28 mouse cellular contexts compared by ENCODE assay signal in the genomic region with DNA sequence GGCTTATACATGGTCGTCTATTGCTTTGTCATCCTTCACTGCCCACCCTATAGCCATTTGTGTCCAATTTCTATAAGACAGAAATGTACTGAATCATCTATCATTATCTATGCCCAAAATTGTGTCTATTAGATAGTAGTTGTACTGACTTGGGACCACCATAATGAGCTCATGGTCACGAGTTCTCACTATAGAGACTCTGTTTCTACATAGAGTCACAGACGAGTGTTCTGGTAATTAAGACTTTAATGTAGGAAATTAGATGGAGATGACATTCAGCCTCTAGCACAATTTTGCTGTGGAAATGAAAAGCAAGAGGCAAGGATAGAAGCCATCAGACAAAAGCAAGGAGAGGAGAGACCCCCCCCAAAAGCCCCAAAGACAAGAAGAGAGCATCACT. TPM values are rescaled to one million over a fixed set of nuclear protein-coding genes. Genes with fewer than 3 reads are reported as not detected.
A peak's percentile ranks its signal among the peaks of the same experiment; 100 is the strongest.
DNase-seq lines count a peak whose midpoint lies in the region; ATAC-seq lines count a peak whose summit lies in the region.
"Had no signal": no experiment of that assay in that cellular context is flagged by ENCODE, and none has a peak within 500 bp of the region (broad histone marks: within the 10 kb centered on the region; RNA-seq: fewer than 3 reads in every experiment).

No protein-coding gene starts in this region.

- 74% methylated on average over 3 of the region's 3 CpGs for WGBS in heart, embryonic 10.5 days
- WGBS in midbrain, embryonic 14.5 days, result 48% methylated on average over 3 of the region's 3 CpGs
- WGBS in midbrain, embryonic 11.5 days, result 72% methylated on average over 3 of the region's 3 CpGs
- WGBS in midbrain, embryonic 16.5 days, result 64% methylated on average over 3 of the region's 3 CpGs

- no peak overlapping the region for H3K27ac ChIP-seq in heart, embryonic 10.5 days
- peak overlapping the region; percentile 14 for H3K27ac ChIP-seq in midbrain, embryonic 14.5 days (replicated peaks; ENCODE audit: low read depth, low read length)
- H3K27ac ChIP-seq in midbrain, embryonic 11.5 days (ENCODE audit: low read depth, low read length), result no peak overlapping the region
- H3K27ac ChIP-seq in midbrain, embryonic 16.5 days (ENCODE audit: low read length), result peak overlapping the region; percentile 19
- H3K27ac ChIP-seq: embryonic facial prominence, embryonic 12.5 days; forebrain, embryonic 10.5 days; layer of hippocampus, adult 2 months; left cerebral cortex, adult 2 months; lung, embryonic 15.5 days; stomach, postnatal 0 days had no signal

- no peaks in the 10 kb centered on the region for H3K4me1 ChIP-seq in heart, embryonic 10.5 days
- no peaks in the 10 kb centered on the region; the same call in 1 of the 2 replicates for H3K4me1 ChIP-seq in midbrain, embryonic 14.5 days (ENCODE audit: control insufficient read depth, insufficient read depth, low read length)
- no peaks in the 10 kb centered on the region for H3K4me1 ChIP-seq in midbrain, embryonic 11.5 days (ENCODE audit: control insufficient read depth, insufficient read depth, low read length)
- H3K4me1 ChIP-seq in midbrain, embryonic 16.5 days (ENCODE audit: control insufficient read depth, insufficient read depth, low read length), result no peaks in the 10 kb centered on the region; the same call in 1 of the 2 replicates
- H3K4me1 ChIP-seq: embryonic facial prominence, embryonic 12.5 days; lung, embryonic 15.5 days; megakaryocyte, embryonic 14.5 days had no signal

- H3K9me3 ChIP-seq in heart, embryonic 10.5 days, result no peaks in the 10 kb centered on the region
- H3K9me3 ChIP-seq in midbrain, embryonic 14.5 days (ENCODE audit: control insufficient read depth, low read length), result no peaks in the 10 kb centered on the region
- no peaks in the 10 kb centered on the region for H3K9me3 ChIP-seq in midbrain, embryonic 11.5 days (ENCODE audit: control insufficient read depth, low read length)
- H3K9me3 ChIP-seq in midbrain, embryonic 16.5 days (replicated peaks; ENCODE audit: control insufficient read depth, low read length, poor library complexity, severe bottlenecking), result no peaks in the 10 kb centered on the region
- H3K9me3 ChIP-seq: embryonic facial prominence, embryonic 12.5 days; forebrain, embryonic 10.5 days; limb, embryonic 12.5 days; lung, embryonic 15.5 days; megakaryocyte, embryonic 14.5 days had no signal

- H3K36me3 ChIP-seq in heart, embryonic 10.5 days, result no peaks in the 10 kb centered on the region
- no peaks in the 10 kb centered on the region for H3K36me3 ChIP-seq in midbrain, embryonic 14.5 days (ENCODE audit: control insufficient read depth, insufficient read depth, low read length)
- no peaks in the 10 kb centered on the region for H3K36me3 ChIP-seq in midbrain, embryonic 11.5 days (ENCODE audit: control insufficient read depth, insufficient read depth, low read length)
- H3K36me3 ChIP-seq in midbrain, embryonic 16.5 days (ENCODE audit: control insufficient read depth, insufficient read depth, low read length), result no peaks in the 10 kb centered on the region
- H3K36me3 ChIP-seq: embryonic facial prominence, embryonic 12.5 days; forebrain, embryonic 10.5 days; limb, embryonic 12.5 days; lung, embryonic 15.5 days had no signal

- H3K4me2 ChIP-seq in midbrain, embryonic 14.5 days (ENCODE audit: low read length), result no peak overlapping the region
- no peak overlapping the region for H3K4me2 ChIP-seq in midbrain, embryonic 11.5 days
- no peak overlapping the region for H3K4me2 ChIP-seq in midbrain, embryonic 16.5 days (ENCODE audit: low read length)
- H3K4me2 ChIP-seq: embryonic facial prominence, embryonic 12.5 days; heart, embryonic 11.5 days; limb, embryonic 12.5 days; liver, embryonic 11.5 days; lung, embryonic 15.5 days had no signal

- DNase-seq in heart, embryonic 10.5 days (ENCODE audit: low spot score), result peak; percentile 9
- no peak for DNase-seq in heart, adult 18-20 months
- no peak for DNase-seq in midbrain, embryonic 14.5 days
- DNase-seq in midbrain, embryonic 11.5 days (ENCODE audit: low spot score, missing footprints), result no peak
- DNase-seq in Muller cell, postnatal 12 days (ENCODE audit: inconsistent ontology term), result no peak
- no peak for DNase-seq in lung, postnatal 14 days
- DNase-seq: adrenal gland, postnatal 14 days; cerebellum, adult 11 months; cerebellum, adult 9-10 months; cerebellum, postnatal 36 days; heart, postnatal 36 days; kidney, adult 2 months; kidney, postnatal 36 days; lung, postnatal 4 days; right cerebral cortex, postnatal 4 days; thymus, adult 2 months; thymus, postnatal 36 days had no signal

- no peaks in the 10 kb centered on the region for H3K27me3 ChIP-seq in heart, embryonic 10.5 days (ENCODE audit: insufficient read depth, poor library complexity, severe bottlenecking)
- no peaks in the 10 kb centered on the region for H3K27me3 ChIP-seq in midbrain, embryonic 14.5 days (ENCODE audit: control insufficient read depth, insufficient read depth, low read length)
- H3K27me3 ChIP-seq in midbrain, embryonic 11.5 days (ENCODE audit: control insufficient read depth, insufficient read depth, low read length), result no peaks in the 10 kb centered on the region
- no peaks in the 10 kb centered on the region for H3K27me3 ChIP-seq in midbrain, embryonic 16.5 days (ENCODE audit: control insufficient read depth, insufficient read depth, low read depth, low read length)
- H3K27me3 ChIP-seq: embryonic facial prominence, embryonic 12.5 days; limb, embryonic 12.5 days; lung, embryonic 15.5 days; megakaryocyte, embryonic 14.5 days had no signal

- no peak overlapping the region for H3K9ac ChIP-seq in midbrain, embryonic 14.5 days (replicated peaks; ENCODE audit: low read length)
- H3K9ac ChIP-seq in midbrain, embryonic 11.5 days (ENCODE audit: low read length), result no peak overlapping the region
- no peak overlapping the region for H3K9ac ChIP-seq in midbrain, embryonic 16.5 days (ENCODE audit: low read depth, low read length)
- H3K9ac ChIP-seq: embryonic facial prominence, embryonic 12.5 days; limb, embryonic 12.5 days; lung, embryonic 15.5 days had no signal

- no peak overlapping the region for H3K4me3 ChIP-seq in heart, embryonic 10.5 days
- H3K4me3 ChIP-seq in midbrain, embryonic 14.5 days (replicated peaks; ENCODE audit: low read depth, low read length), result no peak overlapping the region
- no peak overlapping the region for H3K4me3 ChIP-seq in midbrain, embryonic 11.5 days (ENCODE audit: low read depth, low read length)
- H3K4me3 ChIP-seq in midbrain, embryonic 16.5 days (ENCODE audit: low read depth, low read length), result no peak overlapping the region
- H3K4me3 ChIP-seq: embryonic facial prominence, embryonic 12.5 days; forebrain, embryonic 10.5 days; layer of hippocampus, adult 2 months; left cerebral cortex, adult 2 months; limb, embryonic 12.5 days; lung, embryonic 15.5 days; megakaryocyte, embryonic 14.5 days had no signal

- peak; percentile 41; the same call in 1 of the 2 replicates for ATAC-seq in midbrain, embryonic 14.5 days (ENCODE audit: low FRiP score, low TSS enrichment)
- ATAC-seq in midbrain, embryonic 11.5 days (ENCODE audit: low FRiP score), result no peak
- ATAC-seq in midbrain, embryonic 16.5 days, result peak; percentile 29; the same call in 1 of the 2 replicates

RNA-seq across cellular contexts. Expression of gene Enpp1, which starts 52.7 kb away (rescaled TPM):
- 4.2 and 4.9 TPM in 2 replicates for polyA plus RNA-seq in heart, embryonic 10.5 days (2016; fragmentation: Nextera tagmentation; extraction: Ambion mirVana)
- 1 to 10 TPM; 4.7 to 5.1 TPM for total RNA-seq in heart, adult 18-20 months (2021)
- polyA plus RNA-seq in midbrain, embryonic 14.5 days (2014; fragmentation: Nextera tagmentation; extraction: Ambion mirVana), result 0.55 and 4.2 TPM in 2 replicates
- polyA plus RNA-seq in midbrain, embryonic 11.5 days (2014; fragmentation: Nextera tagmentation; extraction: Ambion mirVana), result 1.2 and 1.4 TPM in 2 replicates
- polyA plus RNA-seq in midbrain, embryonic 16.5 days (2015; fragmentation: Nextera tagmentation; extraction: Ambion mirVana), result 2.8 and 3.3 TPM in 2 replicates

Comparison
In these comparisons a context has a peak if more than half of its experiments do, and no peak if none do; other contexts are left out.
1. H3K27ac ChIP-seq: peak in midbrain, embryonic 14.5 days (single experiment) and midbrain, embryonic 16.5 days (single experiment); none in heart, embryonic 10.5 days (single experiment) and midbrain, embryonic 11.5 days (single experiment).